Mouse (Mus musculus) midbrain, embryonic 11.5 days (tissue): ENCODE measurements around the gene Unc13d. TPM values are rescaled to one million over a fixed set of nuclear protein-coding genes. Genes with fewer than 3 reads are reported as not detected.

Experiments used
- ATAC-seq: fragments of 200-750 bp; cut with Nextera tagmentation; 2 replicates; pipeline ENCODE4 v1.8.0; 2017; ENCODE audit warnings: moderate TSS enrichment, moderate library complexity; ENCODE audit not compliant: low FRiP score
- DNase-seq: peaks from one replicate; pipeline ENCODE4 v3.0.0; 2015; ENCODE audit warnings: low spot score; ENCODE audit errors: missing footprints
- H3K27ac ChIP-seq: fragments of 300-500 bp; sonication (generic); 2 replicates; pipeline ENCODE4 v1.5.1; 2014; ENCODE audit warnings: low read depth, low read length
- H3K27me3 ChIP-seq: fragments of 300-500 bp; sonication (generic); 2 replicates; pipeline ENCODE4 v1.6.1; 2014; ENCODE audit warnings: mild to moderate bottlenecking, low read length, moderate library complexity, mixed read lengths; ENCODE audit not compliant: control insufficient read depth, insufficient read depth
- H3K36me3 ChIP-seq: fragments of 300-500 bp; sonication (generic); 2 replicates; pipeline ENCODE4 v1.6.1; 2014; ENCODE audit warnings: mild to moderate bottlenecking, low read length, moderate library complexity, mixed read lengths; ENCODE audit not compliant: control insufficient read depth, insufficient read depth
- H3K4me1 ChIP-seq: fragments of 300-500 bp; sonication (generic); 2 replicates; pipeline ENCODE4 v1.6.1; 2014; ENCODE audit warnings: low read length; ENCODE audit not compliant: control insufficient read depth, insufficient read depth
- H3K4me2 ChIP-seq: fragments of 300-500 bp; sonication (generic); 2 replicates; pipeline ENCODE4 v1.6.1; 2014; ENCODE audit warnings: mild to moderate bottlenecking, moderate library complexity
- H3K4me3 ChIP-seq: fragments of 300-500 bp; sonication (generic); 2 replicates; pipeline ENCODE4 v1.5.1; 2014; ENCODE audit warnings: low read depth, low read length
- H3K9ac ChIP-seq: fragments of 300-500 bp; sonication (generic); 2 replicates; pipeline ENCODE4 v1.6.1; 2014; ENCODE audit warnings: low read length
- H3K9me3 ChIP-seq: fragments of 300-500 bp; sonication (generic); 2 replicates; pipeline ENCODE4 v1.6.1; 2016; ENCODE audit warnings: low read length; ENCODE audit not compliant: control insufficient read depth
- WGBS: fragments of 180-500 bp; shearing (Covaris S2); extraction: QIAGEN DNeasy Blood & Tissue Kit; methylation state at CpG from one replicate; pipeline ENCODE4 v1.1.7; 2014; 5-methylcytosine and 5-hydroxymethylcytosine counted together
- polyA plus RNA-seq: library from polyadenylated mRNA; unstranded; fragments of >200 nt; fragmentation: Nextera tagmentation; extraction: Ambion mirVana; gene quantifications from 2 replicates; pipeline ENCODE4 v1.2.1, GENCODE M21; 2014

Unc13d gene
- polyA plus RNA-seq, 1 experiment from 2014 or later = 0.82 TPM

- Histone ChIP-seq H3K27ac (peak within 1 kb of the TSS; percentile 95), H3K9ac (peak within 1 kb of the TSS; percentile 95), H3K36me3 (0 out of 2 replicates have a peak, but pooled peaks cover 2% of the 10 kb centered on the region), H3K9me3 (no peaks in the 10 kb centered on the region), H3K4me1 (peaks cover 8% of the 10 kb centered on the region), H3K27me3 (no peaks in the 10 kb centered on the region), H3K4me2 (peak within 1 kb of the TSS; percentile 97), H3K4me3 (peak within 1 kb of the TSS; percentile 79)
- DNase-seq (peak; percentile 100), ATAC-seq (peak; percentile 94)
- under 1% methylated on average over 65 of the region's 67 CpGs for WGBS
Observed at GRCm38 (mm10) chr11:116030088-116030897, 47.5 kb downstream of the Unc13d start, which contains the start of gene Unk. Unk (plus strand) TSS chr11:116030322.

GRCm38 (mm10) chr11:116029086-116029865 lies 48.5 kb downstream of the Unc13d start:
- 85% methylated on average over 6 of the region's 6 CpGs for WGBS
- H3K4me2 ChIP-seq = peak overlapping the region; percentile 97
- H3K36me3 ChIP-seq = no peaks in the 10 kb centered on the region
- no peaks in the 10 kb centered on the region for H3K9me3 ChIP-seq
- DNase-seq (peak; percentile 47), ATAC-seq (no peak)
- H3K4me3 ChIP-seq = peak overlapping the region; percentile 79
- H3K27ac ChIP-seq = no peak overlapping the region
- no peaks in the 10 kb centered on the region for H3K27me3 ChIP-seq
- H3K4me1 ChIP-seq = peaks cover 8% of the 10 kb centered on the region
- H3K9ac ChIP-seq = peak overlapping the region; percentile 53; the same call in 1 of the 2 replicates

GRCm38 (mm10) chr11:116028177-116028865 lies 49.4 kb downstream of the Unc13d start:
- no peak for ATAC-seq
- peak; percentile 26 for DNase-seq
- H3K9ac ChIP-seq = no peak overlapping the region
- no peak overlapping the region for H3K27ac ChIP-seq
- WGBS = 82% methylated on average over 9 of the region's 9 CpGs
- H3K4me1 ChIP-seq = peaks cover 8% of the 10 kb centered on the region
- H3K4me3 ChIP-seq = no peak overlapping the region
- no peaks in the 10 kb centered on the region for H3K27me3 ChIP-seq
- no peak overlapping the region for H3K4me2 ChIP-seq
- no peaks in the 10 kb centered on the region for H3K36me3 ChIP-seq
- no peaks in the 10 kb centered on the region for H3K9me3 ChIP-seq

- DNase-seq = peak; percentile 19
- WGBS = 87% methylated on average over 4 of the region's 4 CpGs
- H3K27me3 ChIP-seq = no peaks in the 10 kb centered on the region
- no peak within 1 kb of the TSS for H3K9ac ChIP-seq
- H3K4me1 ChIP-seq = peaks cover 8% of the 10 kb centered on the region
- ATAC-seq = no peak
- no peak within 1 kb of the TSS for H3K4me2 ChIP-seq
- no peak within 1 kb of the TSS for H3K27ac ChIP-seq
- no peaks in the 10 kb centered on the region for H3K36me3 ChIP-seq
- H3K9me3 ChIP-seq = no peaks in the 10 kb centered on the region
- no peak within 1 kb of the TSS for H3K4me3 ChIP-seq
Observed at GRCm38 (mm10) chr11:116027756-116028155, 50.0 kb downstream of the Unc13d start, which contains the start of gene H3f3b. H3f3b (minus strand) TSS chr11:116027962.

- no peak overlapping the region for H3K9ac ChIP-seq
- H3K4me1 ChIP-seq = peaks cover 5% of the 10 kb centered on the region; the same call in 1 of the 2 replicates
- whole genome bisulfite sequencing = 86% methylated on average over 3 of the region's 3 CpGs
- ATAC-seq = no peak
- H3K27me3 ChIP-seq = no peaks in the 10 kb centered on the region
- H3K9me3 ChIP-seq = no peaks in the 10 kb centered on the region
- H3K4me2 ChIP-seq = no peak overlapping the region
- H3K27ac ChIP-seq = no peak overlapping the region
- no peaks in the 10 kb centered on the region for H3K36me3 ChIP-seq
- no peak overlapping the region for H3K4me3 ChIP-seq
- DNase-seq = peak; percentile 78
Observed at GRCm38 (mm10) chr11:116025056-116025845, 52.5 kb downstream of the Unc13d start.

- H3K4me2 ChIP-seq = peak overlapping the region; percentile 55
- H3K9me3 ChIP-seq = no peaks in the 10 kb centered on the region
- under 1% methylated on average over 37 of the region's 37 CpGs for WGBS
- no peaks in the 10 kb centered on the region for H3K36me3 ChIP-seq
- DNase-seq (peak; percentile 100), ATAC-seq (peak; percentile 95)
- peak overlapping the region; percentile 98 for H3K27ac ChIP-seq
- H3K4me1 ChIP-seq = peaks cover 5% of the 10 kb centered on the region; the same call in 1 of the 2 replicates
- H3K27me3 ChIP-seq = no peaks in the 10 kb centered on the region
- peak overlapping the region; percentile 99 for H3K4me3 ChIP-seq
- peak overlapping the region; percentile 100 for H3K9ac ChIP-seq
Observed at GRCm38 (mm10) chr11:116024356-116024808, 53.4 kb downstream of the Unc13d start.

GRCm38 (mm10) chr11:116023771-116024355 lies 53.9 kb downstream of the Unc13d start:
- H3K4me1 ChIP-seq = peaks cover 5% of the 10 kb centered on the region; the same call in 1 of the 2 replicates
- peak; percentile 97 for DNase-seq
- WGBS = under 1% methylated on average over 53 of the region's 57 CpGs

More at GRCm38 (mm10) chr11:116023771-116024355, 53.9 kb downstream of the Unc13d start:
- Histone ChIP-seq H3K27ac (peak overlapping the region; percentile 98), H3K9me3 (no peaks in the 10 kb centered on the region), H3K9ac (peak overlapping the region; percentile 100), H3K27me3 (no peaks in the 10 kb centered on the region), H3K4me2 (peak overlapping the region; percentile 55), H3K4me3 (peak overlapping the region; percentile 99), H3K36me3 (no peaks in the 10 kb centered on the region)
- peak; percentile 65 for ATAC-seq
